Mouse (Mus musculus) heart, adult 2 months (tissue): ENCODE results near the gene Grik1.

Experiments used
- CTCF ChIP-seq: fragments of 200-600 bp; IDR thresholded peaks from 2 replicates; pipeline ENCODE4 v1.8.1; 2022; ENCODE audit warnings: antibody characterized with exemption, mild to moderate bottlenecking, moderate library complexity
- EP300 ChIP-seq: fragments of 200-500 bp; IDR thresholded peaks from 2 replicates; pipeline ENCODE4 v1.6.1; 2011; ENCODE audit warnings: low read depth, low read length, control low read depth; ENCODE audit not compliant: insufficient read depth
- POLR2A ChIP-seq: fragments of 200-500 bp; IDR thresholded peaks from 2 replicates; pipeline ENCODE4 v1.6.1; 2011; ENCODE audit warnings: mild to moderate bottlenecking, low read depth, low read length, control low read depth; ENCODE audit not compliant: insufficient read depth

DNA sequence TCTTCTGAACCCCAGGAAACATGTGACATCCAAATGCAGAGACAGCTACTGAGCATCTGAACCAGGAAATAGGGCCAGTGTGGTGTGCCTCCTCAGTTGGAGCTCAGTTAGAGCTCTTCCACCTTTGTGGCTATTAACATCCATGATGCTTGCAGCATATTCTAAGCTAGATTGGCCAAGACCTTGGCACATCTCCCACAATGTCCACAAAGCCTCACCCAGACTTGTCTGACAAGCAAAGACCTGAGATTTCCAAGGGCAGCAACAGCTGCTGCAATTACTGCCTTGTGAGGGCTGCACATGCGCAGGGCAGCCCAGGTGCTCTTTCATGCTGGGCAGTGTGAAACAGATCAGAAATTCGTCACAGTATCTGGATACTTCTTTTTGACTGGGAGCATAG lies 37.4 kb downstream of the Grik1 start:
- no peak for TF ChIP-seq EP300
- no peak for TF ChIP-seq POLR2A
- no peak for TF ChIP-seq CTCF
